Comparison of ENCODE assay signal across 10 mouse cellular contexts in the genomic region with DNA sequence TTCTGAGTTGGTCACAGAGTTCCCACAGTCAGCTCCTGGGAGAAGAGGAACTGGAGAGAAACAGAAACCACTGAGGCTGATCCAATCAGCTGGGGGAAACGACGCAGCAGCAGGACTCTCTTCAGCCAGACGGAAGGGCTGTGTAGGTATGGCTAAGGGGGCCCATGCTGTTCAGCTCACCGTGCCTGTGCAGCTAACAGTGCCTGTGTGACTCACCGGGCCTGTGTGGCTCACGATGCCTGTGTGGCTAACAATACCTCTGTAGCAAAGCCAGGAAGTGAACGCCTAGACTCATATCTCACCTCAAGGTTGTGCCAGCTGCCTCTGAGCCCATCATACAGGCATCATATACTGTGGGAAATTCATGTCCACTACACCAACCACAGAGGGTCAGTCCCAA. TPM values are rescaled to one million over a fixed set of nuclear protein-coding genes. Genes with fewer than 3 reads are reported as not detected.
DNase-seq lines count a peak whose midpoint lies in the region; ATAC-seq and TF ChIP-seq lines count a peak whose summit lies in the region.
"Had no signal": no experiment of that assay in that cellular context is flagged by ENCODE, and none has a peak within 500 bp of the region (broad histone marks: within the 10 kb centered on the region; RNA-seq: fewer than 3 reads in every experiment).

No protein-coding gene starts in this region.

- H3K4me1 ChIP-seq in spleen, adult 2 months (ENCODE audit: control insufficient read depth, insufficient read depth, insufficient read length), result peaks cover 17% of the 10 kb centered on the region; the same call in 1 of the 2 replicates
- peaks cover 6% of the 10 kb centered on the region for H3K4me1 ChIP-seq in liver, postnatal 0 days (ENCODE audit: insufficient read depth)
- H3K4me1 ChIP-seq: embryonic facial prominence, embryonic 12.5 days had no signal

- no peaks in the 10 kb centered on the region for H3K9me3 ChIP-seq in liver, postnatal 0 days (ENCODE audit: low read length)
- H3K9me3 ChIP-seq: embryonic facial prominence, embryonic 12.5 days; liver, embryonic 13.5 days had no signal

- DNase-seq in spleen, adult 2 months (ENCODE audit: low read depth in 1 of 2, low spot score in 2 of 2), result peak; percentile 31 to 39
- DNase-seq in spleen, postnatal 4 days (ENCODE audit: low spot score in 2 of 2), result no peak
- peak; percentile 44 for DNase-seq in NIH3T3 (ENCODE audit: low read depth)
- DNase-seq in liver, postnatal 0 days, result no peak
- peak; percentile 45 for DNase-seq in thymus, postnatal 4 days
- DNase-seq in adipocyte (ENCODE audit: low spot score), result no peak
- no peak for DNase-seq in gastrocnemius, postnatal 36 days
- DNase-seq: kidney, adult 8-10 months; liver, embryonic 13.5 days had no signal

- H3K4me3 ChIP-seq in spleen, adult 2 months (ENCODE audit: extremely low read depth, insufficient read depth, insufficient read length), result no peak overlapping the region
- H3K4me3 ChIP-seq in liver, postnatal 0 days (ENCODE audit: low read depth, low read length), result no peak overlapping the region
- H3K4me3 ChIP-seq: embryonic facial prominence, embryonic 12.5 days; liver, embryonic 13.5 days had no signal

- 11% methylated on average over 7 of the region's 7 CpGs for WGBS in spleen, adult 2 months
- 32% methylated on average over 7 of the region's 7 CpGs for WGBS in liver, postnatal 0 days (ENCODE audit: insufficient replicate concordance)

- TF ChIP-seq POLR2A in spleen, adult 2 months (IDR thresholded peaks at IDR 0.05; ENCODE audit: low read depth, low read length), result peak; percentile 4; the same call in 1 of the 2 replicates

- intact Hi-C loops in gastrocnemius, postnatal 36 days (cut with DNase I), result no loop called here

- H3K27me3 ChIP-seq in spleen, adult 2 months (ENCODE audit: control insufficient read depth, insufficient read depth, low read length), result no peaks in the 10 kb centered on the region
- no peaks in the 10 kb centered on the region for H3K27me3 ChIP-seq in liver, postnatal 0 days (ENCODE audit: insufficient read depth, low read length)
- H3K27me3 ChIP-seq: embryonic facial prominence, embryonic 12.5 days had no signal

- H3K27ac ChIP-seq in spleen, adult 2 months (ENCODE audit: insufficient read depth, low read length), result peak overlapping the region; percentile 3
- no peak overlapping the region for H3K27ac ChIP-seq in liver, postnatal 0 days (ENCODE audit: low read depth)
- H3K27ac ChIP-seq: embryonic facial prominence, embryonic 12.5 days; liver, embryonic 13.5 days had no signal

- H3K36me3 ChIP-seq in spleen, adult 2 months (ENCODE audit: control insufficient read depth, insufficient read depth, low read length), result no peaks in the 10 kb centered on the region
- no peaks in the 10 kb centered on the region for H3K36me3 ChIP-seq in liver, postnatal 0 days (replicated peaks; ENCODE audit: insufficient read depth, low read length)
- H3K36me3 ChIP-seq: embryonic facial prominence, embryonic 12.5 days; liver, embryonic 13.5 days had no signal

- H3K4me2 ChIP-seq in liver, postnatal 0 days (ENCODE audit: low read depth, low read length), result no peak overlapping the region
- H3K4me2 ChIP-seq: embryonic facial prominence, embryonic 12.5 days; liver, embryonic 13.5 days had no signal

- TF ChIP-seq EP300 in liver, postnatal 0 days (IDR thresholded peaks at IDR 0.05; ENCODE audit: low read depth), result no peak

- no peak overlapping the region for H3K9ac ChIP-seq in liver, postnatal 0 days (replicated peaks)
- H3K9ac ChIP-seq: embryonic facial prominence, embryonic 12.5 days; liver, embryonic 13.5 days had no signal

- no peak for TF ChIP-seq CTCF in spleen, adult 2 months (IDR thresholded peaks at IDR 0.05; ENCODE audit: extremely low read depth, insufficient read depth, insufficient read length, insufficient replicate concordance)
- TF ChIP-seq CTCF in liver, postnatal 0 days (IDR thresholded peaks at IDR 0.05; ENCODE audit: low read depth), result no peak

- ATAC-seq in liver, postnatal 0 days, result peak; percentile 16; the same call in 1 of the 2 replicates

RNA-seq across cellular contexts. Expression of gene Agpat3, which starts 48.6 kb away (rescaled TPM):
- polyA plus RNA-seq in spleen, adult 2 months (2012; rRNA removed), result 177 and 205 TPM in 2 replicates
- 154 and 171 TPM in 2 replicates for polyA plus RNA-seq in liver, postnatal 0 days (2015; fragmentation: Nextera tagmentation; extraction: Ambion mirVana)
- 100 to 1,000 TPM; 106 to 126 TPM for total RNA-seq in gastrocnemius, postnatal 36 days (2021)

RNA-seq across cellular contexts. Expression of gene Trappc10, which starts 59.2 kb away (rescaled TPM):
- polyA plus RNA-seq in spleen, adult 2 months (2012; rRNA removed), result 41.8 and 45.9 TPM in 2 replicates
- 13.9 and 14.7 TPM in 2 replicates for polyA plus RNA-seq in liver, postnatal 0 days (2015; fragmentation: Nextera tagmentation; extraction: Ambion mirVana)
- total RNA-seq in gastrocnemius, postnatal 36 days (2021), result 10 to 100 TPM; 32.7 to 33.1 TPM

Comparison
In these comparisons a context has a peak if more than half of its experiments do, and no peak if none do; other contexts are left out.
1. DNase-seq: peak in spleen, adult 2 months (2 of 2), NIH3T3 (single experiment) and thymus, postnatal 4 days (single experiment); none in spleen, postnatal 4 days (0 of 2), liver, postnatal 0 days (single experiment), adipocyte (single experiment) and gastrocnemius, postnatal 36 days (0 of 2).